Comparison of ENCODE assay signal across 8 mouse cellular contexts in the genomic region with DNA sequence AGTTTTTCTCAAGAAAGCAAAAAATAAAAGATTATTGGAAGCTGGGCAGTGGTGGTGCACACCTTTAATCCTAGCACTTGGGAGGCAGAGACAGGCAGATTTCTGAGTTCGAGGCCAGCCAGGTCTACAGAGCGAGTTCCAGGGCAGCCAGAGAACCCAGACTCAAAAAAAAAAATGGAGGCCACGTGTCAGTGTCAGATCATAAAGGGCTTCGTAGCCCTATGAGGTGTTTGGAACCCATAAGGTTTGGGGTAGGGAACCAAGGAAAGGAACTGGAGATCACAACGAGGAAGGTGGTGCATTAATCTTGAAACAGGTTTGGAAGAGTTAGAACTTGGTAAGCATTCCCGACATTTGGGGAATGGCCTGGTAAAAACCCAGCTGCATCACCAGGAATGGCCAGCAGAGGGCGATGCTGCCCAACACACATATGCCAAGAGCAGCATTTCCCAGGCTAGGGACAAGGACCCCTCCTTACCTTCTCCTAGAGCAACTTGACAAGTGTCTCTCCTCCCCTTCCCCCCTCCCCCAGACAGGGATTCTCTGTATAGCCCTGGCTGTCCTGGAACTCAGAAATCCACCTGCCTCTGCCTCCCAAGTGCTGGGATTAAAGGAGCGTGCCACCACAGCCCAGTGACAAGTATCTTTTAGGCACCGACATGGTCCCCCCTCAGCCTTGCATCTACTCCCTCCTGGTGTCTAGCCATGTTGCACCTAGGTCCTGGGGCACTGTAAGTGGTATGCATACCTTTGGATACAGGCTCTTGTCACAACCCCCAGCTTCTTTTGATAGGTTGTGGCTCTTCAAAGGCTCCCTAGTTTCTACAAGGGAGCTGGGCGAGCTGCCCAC. TPM values are rescaled to one million over a fixed set of nuclear protein-coding genes. Genes with fewer than 3 reads are reported as not detected.
DNase-seq lines count a peak whose midpoint lies in the region; ATAC-seq and TF ChIP-seq lines count a peak whose summit lies in the region.

No protein-coding gene starts in this region.

- ATAC-seq in heart, embryonic 12.5 days (ENCODE audit: insufficient number of reproducible peaks, low FRiP score), result 0 out of 2 replicates have a peak, but pooled peaks have one; percentile 20
- no peak; the same call in 1 of the 2 replicates for ATAC-seq in kidney, postnatal 0 days (replicated peaks; ENCODE audit: low FRiP score, low read depth)
- no peak for ATAC-seq in liver, embryonic 12.5 days
- no peak for ATAC-seq in stomach, embryonic 14.5 days (ENCODE audit: insufficient number of reproducible peaks, insufficient read depth, low FRiP score, low read depth)

- no peak overlapping the region for H3K4me3 ChIP-seq in heart, embryonic 12.5 days
- H3K4me3 ChIP-seq in kidney, postnatal 0 days (replicated peaks; ENCODE audit: low read depth, low read length), result no peak overlapping the region
- H3K4me3 ChIP-seq in liver, embryonic 12.5 days, result peak overlapping the region; percentile 82; the same call in 1 of the 2 replicates
- H3K4me3 ChIP-seq in stomach, embryonic 14.5 days (ENCODE audit: low read depth, low read length), result peak overlapping the region; percentile 73; the same call in 1 of the 2 replicates

- H3K4me1 ChIP-seq in heart, embryonic 12.5 days (replicated peaks), result peaks cover 14% of the 10 kb centered on the region
- peaks cover 8% of the 10 kb centered on the region; the same call in 1 of the 2 replicates for H3K4me1 ChIP-seq in kidney, postnatal 0 days (replicated peaks; ENCODE audit: insufficient read depth, low read length)
- H3K4me1 ChIP-seq in liver, embryonic 12.5 days, result peaks cover 55% of the 10 kb centered on the region
- H3K4me1 ChIP-seq in stomach, embryonic 14.5 days (ENCODE audit: control insufficient read depth, insufficient read depth, low read length), result peaks cover 11% of the 10 kb centered on the region; the same call in 1 of the 2 replicates

- peaks cover 61% of the 10 kb centered on the region for H3K36me3 ChIP-seq in heart, embryonic 12.5 days
- peaks cover 51% of the 10 kb centered on the region for H3K36me3 ChIP-seq in kidney, postnatal 0 days (ENCODE audit: insufficient read depth, low read length)
- peaks cover 72% of the 10 kb centered on the region for H3K36me3 ChIP-seq in liver, embryonic 12.5 days
- peaks cover 54% of the 10 kb centered on the region for H3K36me3 ChIP-seq in stomach, embryonic 14.5 days (ENCODE audit: control insufficient read depth, insufficient read depth, low read length)

- no peaks in the 10 kb centered on the region for H3K27me3 ChIP-seq in heart, embryonic 12.5 days (replicated peaks)
- no peaks in the 10 kb centered on the region for H3K27me3 ChIP-seq in kidney, postnatal 0 days (ENCODE audit: insufficient read depth, low read length)
- no peaks in the 10 kb centered on the region for H3K27me3 ChIP-seq in liver, embryonic 12.5 days (replicated peaks)
- H3K27me3 ChIP-seq in stomach, embryonic 14.5 days (ENCODE audit: control insufficient read depth, insufficient read depth, low read length), result no peaks in the 10 kb centered on the region

- peak; percentile 92 for TF ChIP-seq CTCF in kidney, postnatal 0 days (IDR thresholded peaks at IDR 0.05; ENCODE audit: low read depth)

- no peak overlapping the region for H3K9ac ChIP-seq in heart, embryonic 12.5 days
- no peak overlapping the region for H3K9ac ChIP-seq in kidney, postnatal 0 days (ENCODE audit: low read depth, low read length)
- H3K9ac ChIP-seq in liver, embryonic 12.5 days, result peak overlapping the region; percentile 81
- no peak overlapping the region for H3K9ac ChIP-seq in stomach, embryonic 14.5 days (replicated peaks; ENCODE audit: low read depth, low read length)

- no peak overlapping the region for H3K27ac ChIP-seq in heart, embryonic 12.5 days (ENCODE audit: poor library complexity, severe bottlenecking)
- peak overlapping the region; percentile 26 for H3K27ac ChIP-seq in kidney, postnatal 0 days
- H3K27ac ChIP-seq in liver, embryonic 12.5 days, result peak overlapping the region; percentile 87
- peak overlapping the region; percentile 69; the same call in 1 of the 2 replicates for H3K27ac ChIP-seq in stomach, embryonic 14.5 days (ENCODE audit: low read length)

- no peak overlapping the region for H3K4me2 ChIP-seq in heart, embryonic 12.5 days
- H3K4me2 ChIP-seq in kidney, postnatal 0 days (ENCODE audit: low read length), result no peak overlapping the region
- H3K4me2 ChIP-seq in liver, embryonic 12.5 days, result peak overlapping the region; percentile 76
- H3K4me2 ChIP-seq in stomach, embryonic 14.5 days (replicated peaks; ENCODE audit: low read depth, low read length), result no peak overlapping the region

- WGBS in heart, embryonic 12.5 days, result 57% methylated on average over 10 of the region's 10 CpGs
- WGBS in kidney, postnatal 0 days, result 61% methylated on average over 10 of the region's 10 CpGs
- WGBS in liver, embryonic 12.5 days (ENCODE audit: insufficient replicate concordance), result 52% methylated on average over 10 of the region's 10 CpGs
- 58% methylated on average over 10 of the region's 10 CpGs for WGBS in stomach, embryonic 14.5 days

- DNase-seq in 416B (ENCODE audit: low read depth), result peak; percentile 81
- peak; percentile 78 for DNase-seq in adrenal gland, adult 2 months
- peak; percentile 68 for DNase-seq in embryo, embryonic 11.5 days (ENCODE audit: low read depth, low spot score)
- peak; percentile 79 for DNase-seq in kidney, postnatal 0 days (ENCODE audit: low spot score)
- peak; percentile 78 for DNase-seq in naive thymus-derived CD4-positive, alpha-beta T cell, adult 2 months (ENCODE audit: low read depth)

- H3K9me3 ChIP-seq in heart, embryonic 12.5 days (replicated peaks), result no peaks in the 10 kb centered on the region
- no peaks in the 10 kb centered on the region for H3K9me3 ChIP-seq in kidney, postnatal 0 days (replicated peaks; ENCODE audit: low read length)
- no peaks in the 10 kb centered on the region for H3K9me3 ChIP-seq in liver, embryonic 12.5 days (replicated peaks)
- H3K9me3 ChIP-seq in stomach, embryonic 14.5 days (ENCODE audit: control insufficient read depth, low read depth, low read length), result no peaks in the 10 kb centered on the region

RNA-seq across cellular contexts. Expression of gene Ccdc97, which starts 1.1 kb away (rescaled TPM):
- 10 to 100 TPM; 47.4 to 50.9 TPM for total RNA-seq in adrenal gland, adult 2 months (2021)
- 90.9 and 95.2 TPM in 2 replicates for polyA plus RNA-seq in adrenal gland, adult 2 months (2012; rRNA removed)
- polyA plus RNA-seq in heart, embryonic 12.5 days (2016; fragmentation: Nextera tagmentation; extraction: Ambion mirVana), result 24.6 and 25.9 TPM in 2 replicates
- 18.8 and 19.4 TPM in 2 replicates for polyA plus RNA-seq in kidney, postnatal 0 days (2015; fragmentation: Nextera tagmentation; extraction: Ambion mirVana)
- 14.7 and 15.2 TPM in 2 replicates for polyA plus RNA-seq in liver, embryonic 12.5 days (2016; fragmentation: Nextera tagmentation; extraction: Ambion mirVana)
- polyA plus RNA-seq in stomach, embryonic 14.5 days (2014; fragmentation: Nextera tagmentation; extraction: Ambion mirVana), result 29.4 and 30.8 TPM in 2 replicates

RNA-seq across cellular contexts. Expression of gene Tgfb1, which starts 33.2 kb away (rescaled TPM):
- 10 to 100 TPM; 30.2 to 36.6 TPM for total RNA-seq in adrenal gland, adult 2 months (2021)
- 50.8 and 57.6 TPM in 2 replicates for polyA plus RNA-seq in adrenal gland, adult 2 months (2012; rRNA removed)
- 5.1 and 5.6 TPM in 2 replicates for polyA plus RNA-seq in heart, embryonic 12.5 days (2016; fragmentation: Nextera tagmentation; extraction: Ambion mirVana)
- 3.2 and 3.6 TPM in 2 replicates for polyA plus RNA-seq in kidney, postnatal 0 days (2015; fragmentation: Nextera tagmentation; extraction: Ambion mirVana)
- 13.6 and 14.2 TPM in 2 replicates for polyA plus RNA-seq in liver, embryonic 12.5 days (2016; fragmentation: Nextera tagmentation; extraction: Ambion mirVana)
- polyA plus RNA-seq in stomach, embryonic 14.5 days (2014; fragmentation: Nextera tagmentation; extraction: Ambion mirVana), result 3.6 and 3.7 TPM in 2 replicates

RNA-seq across cellular contexts. Expression of gene Hnrnpul1, which starts 34.6 kb away (rescaled TPM):
- total RNA-seq in adrenal gland, adult 2 months (2021), result 100 to 1,000 TPM; 104 to 109 TPM
- 33.0 and 38.7 TPM in 2 replicates for polyA plus RNA-seq in adrenal gland, adult 2 months (2012; rRNA removed)
- 57.0 and 60.9 TPM in 2 replicates for polyA plus RNA-seq in heart, embryonic 12.5 days (2016; fragmentation: Nextera tagmentation; extraction: Ambion mirVana)
- 50.0 and 56.0 TPM in 2 replicates for polyA plus RNA-seq in kidney, postnatal 0 days (2015; fragmentation: Nextera tagmentation; extraction: Ambion mirVana)
- 46.1 and 52.3 TPM in 2 replicates for polyA plus RNA-seq in liver, embryonic 12.5 days (2016; fragmentation: Nextera tagmentation; extraction: Ambion mirVana)
- 77.2 and 77.8 TPM in 2 replicates for polyA plus RNA-seq in stomach, embryonic 14.5 days (2014; fragmentation: Nextera tagmentation; extraction: Ambion mirVana)

RNA-seq across cellular contexts. Expression of gene B9d2, which starts 39.4 kb away (rescaled TPM):
- 10 to 100 TPM; 12.2 to 26.4 TPM for total RNA-seq in adrenal gland, adult 2 months (2021)
- 69.9 and 83.0 TPM in 2 replicates for polyA plus RNA-seq in adrenal gland, adult 2 months (2012; rRNA removed)
- polyA plus RNA-seq in heart, embryonic 12.5 days (2016; fragmentation: Nextera tagmentation; extraction: Ambion mirVana), result 22.8 and 25.9 TPM in 2 replicates
- 31.4 and 32.3 TPM in 2 replicates for polyA plus RNA-seq in kidney, postnatal 0 days (2015; fragmentation: Nextera tagmentation; extraction: Ambion mirVana)
- 24.9 and 29.5 TPM in 2 replicates for polyA plus RNA-seq in liver, embryonic 12.5 days (2016; fragmentation: Nextera tagmentation; extraction: Ambion mirVana)
- 29.7 and 31.5 TPM in 2 replicates for polyA plus RNA-seq in stomach, embryonic 14.5 days (2014; fragmentation: Nextera tagmentation; extraction: Ambion mirVana)

RNA-seq across cellular contexts. Expression of gene Tmem91, which starts 45.0 kb away (rescaled TPM):
- total RNA-seq in adrenal gland, adult 2 months (2021), result under 1 TPM in 1 of 2 experiments, not detected in 1; 0.37 TPM
- 0.67 and 1.1 TPM in 2 replicates for polyA plus RNA-seq in adrenal gland, adult 2 months (2012; rRNA removed)
- polyA plus RNA-seq in heart, embryonic 12.5 days (2016; fragmentation: Nextera tagmentation; extraction: Ambion mirVana), result 0.86 and 1.1 TPM in 2 replicates
- polyA plus RNA-seq in kidney, postnatal 0 days (2015; fragmentation: Nextera tagmentation; extraction: Ambion mirVana), result 1.0 and 1.1 TPM in 2 replicates
- 2.0 and 3.2 TPM in 2 replicates for polyA plus RNA-seq in liver, embryonic 12.5 days (2016; fragmentation: Nextera tagmentation; extraction: Ambion mirVana)
- 4.2 and 5.9 TPM in 2 replicates for polyA plus RNA-seq in stomach, embryonic 14.5 days (2014; fragmentation: Nextera tagmentation; extraction: Ambion mirVana)

Comparison
In these comparisons a context has a peak if more than half of its experiments do, and no peak if none do; other contexts are left out.
1. H3K4me3 ChIP-seq: peak in liver, embryonic 12.5 days (single experiment) and stomach, embryonic 14.5 days (single experiment); none in heart, embryonic 12.5 days (single experiment) and kidney, postnatal 0 days (single experiment).
2. Peak in every context shown above with its lines, with median percentiles within 50 percentile points of each other: DNase-seq.